Comparison of ENCODE assay signal across 27 mouse cellular contexts in the genomic region with DNA sequence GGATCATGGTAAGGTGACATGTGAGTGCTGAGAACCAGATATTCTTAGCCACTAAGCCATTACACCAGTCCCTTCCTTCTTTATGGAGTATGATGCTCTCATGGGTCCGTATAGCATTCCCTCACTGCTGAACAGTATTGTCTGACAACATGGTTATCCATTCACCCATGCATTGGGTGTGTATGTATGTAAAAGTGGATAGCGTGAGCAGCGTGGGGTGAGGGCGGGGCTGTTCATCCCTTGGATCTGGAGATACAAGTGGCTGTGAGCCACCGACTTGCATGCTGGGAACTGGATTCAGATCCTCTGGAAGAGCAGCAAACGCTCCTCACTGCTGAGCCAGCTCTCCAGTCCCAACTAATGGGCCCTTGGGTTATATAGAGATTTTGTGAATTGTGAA. TPM values are rescaled to one million over a fixed set of nuclear protein-coding genes. Genes with fewer than 3 reads are reported as not detected.
DNase-seq lines count a peak whose midpoint lies in the region; ATAC-seq and TF ChIP-seq lines count a peak whose summit lies in the region.
"Had no signal": no experiment of that assay in that cellular context is flagged by ENCODE, and none has a peak within 500 bp of the region (broad histone marks: within the 10 kb centered on the region; RNA-seq: fewer than 3 reads in every experiment).

No protein-coding gene starts in this region.

- H3K36me3 ChIP-seq in erythroblast, embryonic 14.5 days (ENCODE audit: control insufficient read depth) = peaks cover 20% of the 10 kb centered on the region
- peaks cover 22% of the 10 kb centered on the region for H3K36me3 ChIP-seq in liver, embryonic 13.5 days
- H3K36me3 ChIP-seq in lung, postnatal 0 days (ENCODE audit: insufficient read depth, low read length) = no peaks in the 10 kb centered on the region

- H3K9me3 ChIP-seq in erythroblast, embryonic 14.5 days (ENCODE audit: control insufficient read depth, low read length) = no peaks in the 10 kb centered on the region
- no peaks in the 10 kb centered on the region for H3K9me3 ChIP-seq in liver, embryonic 13.5 days (replicated peaks)
- H3K9me3 ChIP-seq in lung, postnatal 0 days (ENCODE audit: low read length) = no peaks in the 10 kb centered on the region
- H3K9me3 ChIP-seq: embryonic facial prominence, embryonic 13.5 days; forebrain, embryonic 13.5 days; heart, embryonic 15.5 days; limb, embryonic 13.5 days; midbrain, embryonic 10.5 days; neural tube, embryonic 12.5 days had no signal

- no peaks in the 10 kb centered on the region for H3K27me3 ChIP-seq in erythroblast, embryonic 14.5 days (ENCODE audit: control insufficient read depth)
- no peaks in the 10 kb centered on the region for H3K27me3 ChIP-seq in liver, embryonic 13.5 days
- H3K27me3 ChIP-seq in lung, postnatal 0 days (replicated peaks; ENCODE audit: insufficient read depth, low read length) = no peaks in the 10 kb centered on the region
- H3K27me3 ChIP-seq: CH12.LX; embryonic facial prominence, embryonic 13.5 days; heart, embryonic 15.5 days; limb, embryonic 13.5 days had no signal

- H3K9ac ChIP-seq in liver, embryonic 13.5 days = no peak overlapping the region
- no peak overlapping the region for H3K9ac ChIP-seq in lung, postnatal 0 days (replicated peaks; ENCODE audit: low read depth)
- H3K9ac ChIP-seq: embryonic facial prominence, embryonic 13.5 days; forebrain, embryonic 13.5 days; heart, embryonic 15.5 days; limb, embryonic 13.5 days; neural tube, embryonic 12.5 days had no signal

- peak; percentile 73 for DNase-seq in c-Kit-positive CD71-positive TER-119-positive erythroid progenitor cells, embryonic 14.5 days (ENCODE audit: low spot score)
- DNase-seq in liver, embryonic 13.5 days = peak; percentile 67
- peak; percentile 10 for DNase-seq in naive thymus-derived CD4-positive, alpha-beta T cell, adult 2 months (ENCODE audit: low read depth)
- DNase-seq in left cerebral cortex, postnatal 14 days (ENCODE audit: low spot score in 2 of 2) = no peak
- no peak for DNase-seq in lung, postnatal 0 days (ENCODE audit: low spot score)
- DNase-seq: adrenal gland, adult 2 months; cerebellum, adult 11 months; cerebellum, postnatal 10 days; gastrocnemius, postnatal 10 days; kidney, adult 8-10 months; kidney, postnatal 10 days; layer of hippocampus, adult 9-11 months; lung, adult 2 months; right cerebral cortex, postnatal 4 days had no signal

- no peak for TF ChIP-seq EP300 in lung, postnatal 0 days (IDR thresholded peaks at IDR 0.05)

- intact Hi-C loops in left cerebral cortex, postnatal 14 days (cut with DNase I) = no loop called here

- ATAC-seq in liver, embryonic 13.5 days (ENCODE audit: low read depth) = peak; percentile 73
- ATAC-seq in lung, postnatal 0 days = no peak
- ATAC-seq: activated CD4-positive, CD25-positive, alpha-beta regulatory T cell, adult 4 months; forebrain, embryonic 13.5 days; hindbrain, embryonic 16.5 days; midbrain, embryonic 16.5 days had no signal

- peak overlapping the region; percentile 4 for H3K4me3 ChIP-seq in erythroblast, embryonic 14.5 days (replicated peaks)
- no peak overlapping the region for H3K4me3 ChIP-seq in liver, embryonic 13.5 days (replicated peaks)
- no peak overlapping the region for H3K4me3 ChIP-seq in lung, postnatal 0 days (ENCODE audit: low read depth, low read length)
- H3K4me3 ChIP-seq: embryonic facial prominence, embryonic 13.5 days; forebrain, embryonic 13.5 days; heart, embryonic 15.5 days; limb, embryonic 13.5 days; midbrain, embryonic 10.5 days; neural tube, embryonic 12.5 days had no signal

- TF ChIP-seq CTCF in lung, postnatal 0 days (IDR thresholded peaks at IDR 0.05) = no peak

- peaks cover 75% of the 10 kb centered on the region for H3K4me1 ChIP-seq in erythroblast, embryonic 14.5 days (ENCODE audit: control insufficient read depth)
- H3K4me1 ChIP-seq in liver, embryonic 13.5 days (replicated peaks) = peaks cover 77% of the 10 kb centered on the region
- peaks cover 9% of the 10 kb centered on the region for H3K4me1 ChIP-seq in lung, postnatal 0 days (ENCODE audit: insufficient read depth, low read depth, low read length)

- H3K4me2 ChIP-seq in liver, embryonic 13.5 days = peak overlapping the region; percentile 23
- H3K4me2 ChIP-seq in lung, postnatal 0 days (replicated peaks; ENCODE audit: low read depth, low read length) = no peak overlapping the region
- H3K4me2 ChIP-seq: embryonic facial prominence, embryonic 13.5 days; forebrain, embryonic 13.5 days; heart, embryonic 15.5 days; limb, embryonic 13.5 days; neural tube, embryonic 12.5 days had no signal

- 50% methylated on average over 6 of the region's 6 CpGs for WGBS in liver, embryonic 13.5 days (ENCODE audit: insufficient replicate concordance)
- WGBS in lung, postnatal 0 days = 77% methylated on average over 6 of the region's 6 CpGs

- H3K27ac ChIP-seq in liver, embryonic 13.5 days = peak overlapping the region; percentile 65
- no peak overlapping the region for H3K27ac ChIP-seq in lung, postnatal 0 days (ENCODE audit: low read length)
- H3K27ac ChIP-seq: embryonic facial prominence, embryonic 13.5 days; forebrain, embryonic 13.5 days; heart, embryonic 15.5 days; limb, embryonic 13.5 days; midbrain, embryonic 10.5 days; neural tube, embryonic 12.5 days had no signal

RNA-seq across cellular contexts. Expression of gene Sf3a3, which starts 2.0 kb away (rescaled TPM):
- polyA plus RNA-seq in erythroblast, embryonic 14.5 days (2012) = 2.5 and 3.6 TPM in 2 replicates
- polyA plus RNA-seq in liver, embryonic 13.5 days (2015; fragmentation: Nextera tagmentation; extraction: Ambion mirVana) = 91.3 and 101 TPM in 2 replicates
- total RNA-seq in left cerebral cortex, postnatal 14 days (2021) = 10 to 100 TPM; 31.1 to 32.2 TPM
- polyA plus RNA-seq in lung, postnatal 0 days (2015; fragmentation: Nextera tagmentation; extraction: Ambion mirVana) = 49.1 and 57.1 TPM in 2 replicates

RNA-seq across cellular contexts. Expression of gene Fhl3, which starts 12.1 kb away (rescaled TPM):
- polyA plus RNA-seq in erythroblast, embryonic 14.5 days (2012) = 0.05 and 0.09 TPM in 2 replicates
- 3.1 and 3.6 TPM in 2 replicates for polyA plus RNA-seq in liver, embryonic 13.5 days (2015; fragmentation: Nextera tagmentation; extraction: Ambion mirVana)
- 1 to 10 TPM; 3.8 to 4.2 TPM for total RNA-seq in left cerebral cortex, postnatal 14 days (2021)
- 5.2 and 5.8 TPM in 2 replicates for polyA plus RNA-seq in lung, postnatal 0 days (2015; fragmentation: Nextera tagmentation; extraction: Ambion mirVana)

RNA-seq across cellular contexts. Expression of gene Utp11, which starts 19.2 kb away (rescaled TPM):
- polyA plus RNA-seq in erythroblast, embryonic 14.5 days (2012) = 0.19 and 0.50 TPM in 2 replicates
- 37.5 and 48.1 TPM in 2 replicates for polyA plus RNA-seq in liver, embryonic 13.5 days (2015; fragmentation: Nextera tagmentation; extraction: Ambion mirVana)
- total RNA-seq in left cerebral cortex, postnatal 14 days (2021) = 10 to 100 TPM; 14.1 to 14.3 TPM
- polyA plus RNA-seq in lung, postnatal 0 days (2015; fragmentation: Nextera tagmentation; extraction: Ambion mirVana) = 37.4 and 48.8 TPM in 2 replicates

RNA-seq across cellular contexts. Expression of gene Inpp5b, which starts 29.0 kb away (rescaled TPM):
- 1.5 and 2.5 TPM in 2 replicates for polyA plus RNA-seq in erythroblast, embryonic 14.5 days (2012)
- 43.2 and 49.7 TPM in 2 replicates for polyA plus RNA-seq in liver, embryonic 13.5 days (2015; fragmentation: Nextera tagmentation; extraction: Ambion mirVana)
- 10 to 100 TPM; 35.3 to 42.5 TPM for total RNA-seq in left cerebral cortex, postnatal 14 days (2021)
- polyA plus RNA-seq in lung, postnatal 0 days (2015; fragmentation: Nextera tagmentation; extraction: Ambion mirVana) = 59.6 and 62.9 TPM in 2 replicates

RNA-seq across cellular contexts. Expression of gene Pou3f1, which starts 56.0 kb away (rescaled TPM):
- polyA plus RNA-seq in erythroblast, embryonic 14.5 days (2012) = 0.01 and 0.02 TPM in 2 replicates
- not detected in 2 replicates for polyA plus RNA-seq in liver, embryonic 13.5 days (2015; fragmentation: Nextera tagmentation; extraction: Ambion mirVana)
- 10 to 100 TPM; 29.9 to 30.1 TPM for total RNA-seq in left cerebral cortex, postnatal 14 days (2021)
- 0.10 and 0.14 TPM in 2 replicates for polyA plus RNA-seq in lung, postnatal 0 days (2015; fragmentation: Nextera tagmentation; extraction: Ambion mirVana)
- total RNA-seq: CH12.LX; common myeloid progenitor, adult 5-6 weeks; megakaryocyte progenitor cell, adult 5-6 weeks had no signal
- polyA plus RNA-seq: activated CD4-positive, CD25-positive, alpha-beta regulatory T cell, adult 4 months had no signal

Comparison
In these comparisons a context has a peak if more than half of its experiments do, and no peak if none do; other contexts are left out.
1. DNase-seq: peak in c-Kit-positive CD71-positive TER-119-positive erythroid progenitor cells, embryonic 14.5 days (single experiment), liver, embryonic 13.5 days (single experiment) and naive thymus-derived CD4-positive, alpha-beta T cell, adult 2 months (single experiment); none in left cerebral cortex, postnatal 14 days (0 of 2) and lung, postnatal 0 days (single experiment).
2. RNA of gene Sf3a3, which starts 2.0 kb away (polyA plus RNA-seq): 91.3 to 101 TPM in liver, embryonic 13.5 days and 49.1 to 57.1 TPM in lung, postnatal 0 days; 2.5 to 3.6 TPM in erythroblast, embryonic 14.5 days; every median in the first group is over 10 times any median in the second.
3. RNA of gene Utp11, which starts 19.2 kb away (polyA plus RNA-seq): 37.5 to 48.1 TPM in liver, embryonic 13.5 days and 37.4 to 48.8 TPM in lung, postnatal 0 days; 0.19 to 0.50 TPM in erythroblast, embryonic 14.5 days; every median in the first group is over 10 times any median in the second.